Mouse (Mus musculus) heart, embryonic 11.5 days (tissue): ENCODE measurements at regions not wholly inside any gene's neighbourhood (a gene's known extent, or its start where the extent isn't known, plus 50 kb on each side); places are given as distances from the start of the nearest gene placed in this dataset.

Experiments used
- ATAC-seq: fragments of 200-750 bp; cut with Nextera tagmentation; replicated peaks from 2 replicates; pipeline ENCODE4 v1.8.0; 2017; ENCODE audit warnings: moderate library complexity; ENCODE audit not compliant: insufficient number of reproducible peaks, low FRiP score, low TSS enrichment
- H3K27ac ChIP-seq: fragments of 300-500 bp; sonication (generic); 2 replicates; pipeline ENCODE4 v1.5.1; 2014; ENCODE audit warnings: mild to moderate bottlenecking, low read depth, low read length
- H3K27me3 ChIP-seq: fragments of 300-500 bp; sonication (generic); 2 replicates; pipeline ENCODE4 v1.6.1; 2014; ENCODE audit warnings: mild to moderate bottlenecking, low read length, mixed read lengths; ENCODE audit not compliant: control insufficient read depth, insufficient read depth
- H3K36me3 ChIP-seq: fragments of 300-500 bp; sonication (generic); 2 replicates; pipeline ENCODE4 v1.6.1; 2014; ENCODE audit warnings: mild to moderate bottlenecking, low read length, moderate library complexity, mixed read lengths; ENCODE audit not compliant: control insufficient read depth, insufficient read depth
- H3K4me1 ChIP-seq: fragments of 300-500 bp; sonication (generic); 2 replicates; pipeline ENCODE4 v1.6.1; 2014; ENCODE audit warnings: low read length; ENCODE audit not compliant: control insufficient read depth, insufficient read depth
- H3K4me2 ChIP-seq: fragments of 300-500 bp; sonication (generic); 2 replicates; pipeline ENCODE4 v1.6.1; 2014; ENCODE audit warnings: mild to moderate bottlenecking, moderate library complexity
- H3K4me3 ChIP-seq: fragments of 300-500 bp; sonication (generic); 2 replicates; pipeline ENCODE4 v1.5.1; 2014; ENCODE audit warnings: low read depth, low read length
- H3K9ac ChIP-seq: fragments of 300-500 bp; sonication (generic); 2 replicates; pipeline ENCODE4 v1.6.1; 2014; ENCODE audit warnings: mild to moderate bottlenecking, low read depth, low read length, moderate library complexity
- H3K9me3 ChIP-seq: fragments of 300-500 bp; sonication (generic); replicated peaks from 2 replicates; pipeline ENCODE4 v1.6.1; 2016; ENCODE audit warnings: low read length; ENCODE audit not compliant: control insufficient read depth
- WGBS: fragments of 180-500 bp; shearing (Covaris S2); extraction: QIAGEN DNeasy Blood & Tissue Kit; methylation state at CpG from one replicate; pipeline ENCODE4 v1.1.7; 2014; ENCODE audit not compliant: insufficient replicate concordance; 5-methylcytosine and 5-hydroxymethylcytosine counted together

DNA sequence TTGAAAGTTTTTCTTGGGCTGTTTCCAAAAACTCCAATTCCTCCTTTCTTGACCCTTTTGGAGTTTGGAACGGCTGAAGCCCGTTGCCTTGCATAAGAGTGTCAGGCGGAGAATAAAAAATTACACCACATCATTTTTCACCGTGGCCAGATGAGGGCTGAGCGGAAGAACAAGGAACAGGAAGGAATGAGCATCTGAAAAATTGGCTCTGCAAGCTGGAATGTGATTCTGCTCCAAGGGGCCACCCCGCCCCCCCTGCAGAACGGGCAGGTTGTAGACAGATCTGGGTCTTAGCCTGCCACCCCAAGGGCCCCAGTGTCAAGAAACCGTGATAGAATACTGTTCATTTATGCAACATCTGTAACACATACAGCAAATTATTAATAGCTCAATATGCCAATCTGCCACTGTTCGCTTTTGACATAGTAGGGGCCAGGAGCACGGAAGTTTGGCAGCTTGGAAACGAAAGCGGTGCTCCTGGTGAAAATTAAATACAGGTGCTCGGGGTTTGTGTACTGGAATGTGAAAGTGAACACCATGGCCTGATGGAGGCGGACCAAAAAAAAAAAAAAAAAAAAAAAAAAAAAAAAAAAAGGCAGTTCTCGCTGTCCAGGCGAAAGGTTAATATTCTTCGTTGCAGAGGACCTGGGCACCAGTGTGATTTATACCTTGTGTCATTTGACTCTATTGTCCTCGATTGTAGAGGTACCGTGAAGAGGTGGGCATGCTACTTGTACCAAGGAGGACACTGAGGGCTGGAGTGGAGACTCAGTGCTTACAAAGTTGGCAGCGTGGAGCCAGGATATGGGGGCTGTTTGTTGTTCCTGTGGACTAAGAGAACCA is 487.9 kb upstream of the Mgmt start:
- no peak for ATAC-seq
- Histone ChIP-seq H3K27ac (no peak overlapping the region), H3K9ac (no peak overlapping the region), H3K4me3 (no peak overlapping the region), H3K36me3 (no peaks in the 10 kb centered on the region), H3K27me3 (peaks cover 2% of the 10 kb centered on the region; the same call in 1 of the 2 replicates), H3K4me2 (no peak overlapping the region), H3K4me1 (peaks cover 3% of the 10 kb centered on the region; the same call in 1 of the 2 replicates), H3K9me3 (no peaks in the 10 kb centered on the region)
- WGBS = 65% methylated on average over 20 of the region's 20 CpGs

GRCm38 (mm10) chr7:136414808-136415207 is 479.6 kb upstream of the Mgmt start:
- no peaks in the 10 kb centered on the region for H3K36me3 ChIP-seq
- H3K27ac ChIP-seq = no peak overlapping the region
- no peak overlapping the region for H3K9ac ChIP-seq
- H3K4me3 ChIP-seq = no peak overlapping the region
- no peaks in the 10 kb centered on the region for H3K4me1 ChIP-seq
- no peaks in the 10 kb centered on the region for H3K9me3 ChIP-seq
- ATAC-seq = no peak
- H3K27me3 ChIP-seq = no peaks in the 10 kb centered on the region; the same call in 1 of the 2 replicates
- H3K4me2 ChIP-seq = no peak overlapping the region
- WGBS = 85% methylated on average over 8 of the region's 8 CpGs

- Histone ChIP-seq H3K4me2 (no peak overlapping the region), H3K27ac (no peak overlapping the region), H3K9ac (no peak overlapping the region), H3K4me1 (no peaks in the 10 kb centered on the region), H3K4me3 (no peak overlapping the region), H3K36me3 (no peaks in the 10 kb centered on the region), H3K27me3 (no peaks in the 10 kb centered on the region; the same call in 1 of the 2 replicates), H3K9me3 (no peaks in the 10 kb centered on the region)
- no peak for ATAC-seq
- WGBS = 61% methylated on average over 4 of the region's 4 CpGs
These were observed 477.1 kb upstream of the Mgmt start for GRCm38 (mm10) chr7:136417327-136417726.

- Histone ChIP-seq H3K4me1 (no peaks in the 10 kb centered on the region), H3K36me3 (no peaks in the 10 kb centered on the region), H3K27ac (no peak overlapping the region), H3K9ac (no peak overlapping the region), H3K4me2 (no peak overlapping the region), H3K4me3 (no peak overlapping the region), H3K27me3 (no peaks in the 10 kb centered on the region; the same call in 1 of the 2 replicates), H3K9me3 (no peaks in the 10 kb centered on the region)
- no peak for ATAC-seq
- 67% methylated on average over 8 of the region's 8 CpGs for WGBS
These were observed 470.4 kb upstream of the Mgmt start for GRCm38 (mm10) chr7:136423846-136424531.

- Histone ChIP-seq H3K4me2 (no peak overlapping the region), H3K9ac (no peak overlapping the region), H3K9me3 (no peaks in the 10 kb centered on the region), H3K27ac (no peak overlapping the region), H3K36me3 (no peaks in the 10 kb centered on the region), H3K4me1 (peaks cover 5% of the 10 kb centered on the region), H3K27me3 (no peaks in the 10 kb centered on the region), H3K4me3 (no peak overlapping the region)
- ATAC-seq = no peak
- 58% methylated on average over 4 of the region's 4 CpGs for WGBS
These were observed 467.2 kb upstream of the Mgmt start for GRCm38 (mm10) chr7:136427164-136427563.

DNA sequence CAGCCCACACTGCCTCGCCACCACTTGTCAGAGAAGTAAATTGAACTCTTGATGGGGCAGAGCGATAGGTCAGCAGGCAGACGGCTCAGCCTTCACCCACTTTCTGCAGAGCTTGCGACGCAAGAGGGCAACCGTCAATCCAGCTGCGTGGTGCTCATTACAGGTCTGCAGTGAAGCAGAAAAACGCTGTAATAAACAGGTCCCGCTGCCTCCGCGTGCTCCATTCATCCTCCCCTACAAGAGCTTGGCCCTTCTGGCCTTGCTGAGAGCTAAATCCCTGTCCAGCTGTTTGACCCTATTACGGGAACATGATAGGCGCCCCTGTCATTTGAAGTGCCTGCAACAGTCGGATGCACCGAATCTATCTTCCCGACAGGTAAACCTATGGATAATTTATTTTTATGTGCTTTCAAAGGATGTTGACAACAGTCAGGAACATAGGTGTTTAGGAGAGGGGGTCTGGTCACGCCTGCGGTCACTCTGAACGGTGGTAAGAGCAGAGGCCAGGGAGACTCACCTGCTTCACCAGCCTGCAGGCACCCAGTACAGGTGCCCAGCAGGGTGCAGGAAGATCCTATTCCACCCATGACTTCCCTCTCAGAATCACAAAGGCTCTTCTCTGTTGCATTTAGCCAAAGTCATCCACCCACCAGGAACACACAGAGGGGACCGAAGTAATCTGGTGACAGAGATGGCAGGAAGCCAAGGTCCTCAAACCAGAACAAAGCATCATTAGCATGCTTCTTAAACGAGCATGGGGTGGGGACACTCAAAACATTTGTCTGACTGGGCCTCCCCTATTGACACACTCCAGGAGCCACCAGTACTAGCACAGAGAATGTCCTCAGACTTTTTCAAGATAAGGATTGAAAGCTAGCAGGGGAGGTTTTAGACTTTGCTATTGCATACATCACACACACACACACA is 464.1 kb upstream of the Mgmt start:
- no peak overlapping the region for H3K4me2 ChIP-seq
- no peak overlapping the region for H3K9ac ChIP-seq
- H3K36me3 ChIP-seq = no peaks in the 10 kb centered on the region
- H3K4me1 ChIP-seq = peaks cover 5% of the 10 kb centered on the region
- peak; percentile 59; the same call in 1 of the 2 replicates for ATAC-seq
- no peaks in the 10 kb centered on the region for H3K9me3 ChIP-seq
- H3K27ac ChIP-seq = no peak overlapping the region
- H3K4me3 ChIP-seq = no peak overlapping the region
- 66% methylated on average over 21 of the region's 21 CpGs for WGBS
- H3K27me3 ChIP-seq = 0 out of 2 replicates have a peak, but pooled peaks cover 4% of the 10 kb centered on the region

DNA sequence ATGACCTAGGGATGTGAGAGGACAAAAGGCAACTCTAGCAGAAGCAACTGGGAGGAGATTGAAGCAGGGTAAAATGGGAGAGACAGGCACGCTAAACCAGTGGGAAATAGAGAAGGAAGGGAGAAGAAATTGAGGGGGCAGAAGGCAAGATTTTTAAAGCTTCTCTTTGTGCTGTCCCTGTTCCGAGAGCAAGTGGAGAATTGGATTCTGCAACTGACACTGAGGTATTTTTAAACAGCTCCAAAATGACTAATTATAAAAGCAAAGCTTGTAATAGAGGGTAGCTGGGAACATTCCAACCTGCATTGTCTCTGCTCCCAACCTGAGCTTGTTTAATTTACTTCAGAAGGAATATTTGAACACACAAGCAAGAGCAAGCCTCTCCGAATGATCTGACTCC is 460.7 kb upstream of the Mgmt start:
- no peak for ATAC-seq
- H3K36me3 ChIP-seq = no peaks in the 10 kb centered on the region
- H3K27ac ChIP-seq = no peak overlapping the region
- no peak overlapping the region for H3K4me3 ChIP-seq
- H3K4me1 ChIP-seq = peaks cover 5% of the 10 kb centered on the region
- H3K4me2 ChIP-seq = no peak overlapping the region
- no peaks in the 10 kb centered on the region for H3K9me3 ChIP-seq
- H3K27me3 ChIP-seq = 0 out of 2 replicates have a peak, but pooled peaks cover 4% of the 10 kb centered on the region
- H3K9ac ChIP-seq = no peak overlapping the region
- WGBS = 74% methylated on average over 3 of the region's 3 CpGs

DNA sequence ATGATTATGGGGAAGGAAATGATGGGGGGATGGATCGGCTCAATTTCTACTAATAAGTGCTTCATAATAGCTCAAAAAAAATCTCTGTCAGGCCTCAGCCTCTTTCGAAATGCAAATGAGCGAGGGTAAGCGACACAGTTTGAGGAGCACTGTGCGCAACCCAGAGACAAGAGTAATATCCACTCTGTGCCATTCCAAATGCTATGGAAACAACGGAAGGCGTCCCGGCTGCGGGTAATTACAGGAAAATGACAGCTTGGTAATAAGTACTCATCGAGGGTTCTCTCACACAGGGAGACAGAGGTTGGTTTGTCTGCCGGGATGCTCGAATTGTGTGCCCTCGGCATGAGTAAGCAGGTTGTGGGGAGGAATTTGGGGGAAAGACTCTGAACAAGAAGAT is 459.9 kb upstream of the Mgmt start:
- Histone ChIP-seq H3K4me3 (no peak overlapping the region), H3K9ac (no peak overlapping the region), H3K9me3 (no peaks in the 10 kb centered on the region), H3K4me2 (no peak overlapping the region), H3K4me1 (peaks cover 5% of the 10 kb centered on the region), H3K27me3 (0 out of 2 replicates have a peak, but pooled peaks cover 4% of the 10 kb centered on the region), H3K36me3 (no peaks in the 10 kb centered on the region), H3K27ac (no peak overlapping the region)
- no peak for ATAC-seq
- 90% methylated on average over 13 of the region's 13 CpGs for WGBS
